Comparison of ENCODE assay signal across 21 mouse cellular contexts in the genomic region with DNA sequence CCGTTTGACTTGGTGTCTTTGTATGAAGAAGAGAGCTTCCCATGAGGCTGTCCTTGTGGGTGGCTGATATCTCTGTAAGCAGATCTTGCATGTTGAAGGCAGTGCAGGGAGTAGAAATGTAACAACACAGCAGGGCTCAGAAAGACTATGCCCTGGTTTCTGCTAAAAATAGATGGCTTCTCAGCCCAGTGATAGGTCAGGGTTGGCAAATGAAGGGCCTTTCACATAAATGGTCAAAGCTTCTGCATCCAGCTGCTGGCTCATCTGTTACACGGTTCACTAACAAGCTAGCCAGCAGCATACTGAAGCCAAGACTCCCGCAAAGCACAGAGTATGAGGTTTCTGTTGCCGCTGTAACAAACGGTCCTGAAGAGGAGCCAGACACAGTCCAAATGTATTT. TPM values are rescaled to one million over a fixed set of nuclear protein-coding genes. Genes with fewer than 3 reads are reported as not detected.
DNase-seq lines count a peak whose midpoint lies in the region; TF ChIP-seq lines count a peak whose summit lies in the region.
"Had no signal": no experiment of that assay in that cellular context is flagged by ENCODE, and none has a peak within 500 bp of the region (broad histone marks: within the 10 kb centered on the region; RNA-seq: fewer than 3 reads in every experiment).

No protein-coding gene starts in this region.

- no peak for TF ChIP-seq CTCF in gastrocnemius, adult 2 months (IDR thresholded peaks at IDR 0.05)
- no peak for TF ChIP-seq CTCF in layer of hippocampus, adult 2 months (conservative IDR thresholded peaks at IDR 0.05)

- DNase-seq in gastrocnemius, adult 2 months, result peak; percentile 44
- DNase-seq in gastrocnemius, postnatal 4 days (ENCODE audit: low spot score in 2 of 2), result no peak
- DNase-seq in heart, adult 8-10 months (ENCODE audit: low spot score), result peak; percentile 8
- no peak for DNase-seq in heart, postnatal 14 days
- DNase-seq in layer of hippocampus, adult 2 months (ENCODE audit: low spot score in 2 of 2), result no peak
- DNase-seq in layer of hippocampus, postnatal 25 days (ENCODE audit: extremely low spot score in 1 of 2, low spot score in 1 of 2), result no peak
- peak; percentile 62 for DNase-seq in adipocyte (ENCODE audit: low spot score)
- DNase-seq in spleen, postnatal 36 days (ENCODE audit: low spot score in 2 of 2), result no peak
- DNase-seq: adrenal gland, adult 2 months; adrenal gland, postnatal 25 days; cerebellum, adult 18-20 months; embryo, embryonic 11 days; heart, postnatal 4 days; kidney, adult 8-10 months had no signal

- peak overlapping the region; percentile 83 for H3K27ac ChIP-seq in gastrocnemius, adult 2 months
- peak overlapping the region; percentile 53; the same call in 1 of the 2 replicates for H3K27ac ChIP-seq in layer of hippocampus, adult 2 months
- H3K27ac ChIP-seq: embryonic facial prominence, embryonic 15.5 days; forebrain, embryonic 10.5 days; hindbrain, embryonic 12.5 days had no signal

- H3K4me3 ChIP-seq in gastrocnemius, adult 2 months, result peak overlapping the region; percentile 68
- no peak overlapping the region for H3K4me3 ChIP-seq in layer of hippocampus, adult 2 months
- H3K4me3 ChIP-seq: embryonic facial prominence, embryonic 15.5 days; erythroblast, embryonic 14.5 days; forebrain, embryonic 10.5 days; heart, embryonic 12.5 days had no signal

- intact Hi-C loops in gastrocnemius, adult 2 months (cut with DNase I), result no loop called here
- intact Hi-C loops in heart, postnatal 14 days (cut with DNase I), result loop anchor here (10.0 kb wide), 1 partner anchor 198 kb away; a partner anchor contains a TSS

RNA-seq across cellular contexts. Expression of a gene that starts 34.5 kb away (rescaled TPM):
- total RNA-seq in gastrocnemius, adult 2 months (2021), result 1 to 10 TPM in 1 of 2 experiments, under 1 TPM in 1; 0.84 to 4.5 TPM
- total RNA-seq in gastrocnemius, postnatal 4 days (2021), result under 1 TPM; 0.27 to 0.49 TPM
- under 1 TPM; 0.23 to 0.59 (median 0.35) TPM for total RNA-seq in heart, adult 8-10 months (2022)
- under 1 TPM; 0.17 to 0.41 TPM for total RNA-seq in heart, postnatal 14 days (2021)
- total RNA-seq in layer of hippocampus, adult 2 months (2021), result under 1 TPM; 0.54 to 0.61 TPM
- under 1 TPM; 0.20 to 0.87 TPM for total RNA-seq in layer of hippocampus, postnatal 25 days (2021)
- total RNA-seq: common myeloid progenitor, adult 5-6 weeks; granulocyte monocyte progenitor cell, adult 5-6 weeks had no signal

Comparison
In these comparisons a context has a peak if more than half of its experiments do, and no peak if none do; other contexts are left out.
1. DNase-seq: peak in gastrocnemius, adult 2 months (single experiment), heart, adult 8-10 months (single experiment) and adipocyte (single experiment); none in gastrocnemius, postnatal 4 days (0 of 2), heart, postnatal 14 days (0 of 2), layer of hippocampus, adult 2 months (0 of 2), layer of hippocampus, postnatal 25 days (0 of 2) and spleen, postnatal 36 days (0 of 2).